Mouse (Mus musculus): ENCODE measurements around the gene Ddx31.

GRCm38 (mm10) chr2:28798390-28798789 is 41.8 kb upstream of the Ddx31 start:
- TF ChIP-seq CTCF (IDR thresholded peaks at IDR 0.05; ENCODE audit: extremely low read depth, insufficient read length, insufficient replicate concordance, low read depth, low read length) (no peak), POLR2A (IDR thresholded peaks at IDR 0.05; ENCODE audit: low read depth, low read length) (no peak)
